ENCODE assay signal across 8 mouse cellular contexts in genomic region chr9:114934231-114934630, GRCm38 (mm10). TPM values are rescaled to one million over a fixed set of nuclear protein-coding genes. Genes with fewer than 3 reads are reported as not detected.
DNase-seq lines count a peak whose midpoint lies in the region; ATAC-seq and TF ChIP-seq lines count a peak whose summit lies in the region.

No protein-coding gene starts in this region.

- peak overlapping the region; percentile 97 for H3K4me2 ChIP-seq in heart, embryonic 16.5 days (ENCODE audit: low read depth, low read length)
- H3K4me2 ChIP-seq in lung, embryonic 16.5 days (ENCODE audit: low read depth, low read length) = peak overlapping the region; percentile 80

- TF ChIP-seq EP300 in heart, adult 2 months (IDR thresholded peaks at IDR 0.05; ENCODE audit: insufficient read depth, low read depth, low read length) = no peak

- no peaks in the 10 kb centered on the region for H3K9me3 ChIP-seq in heart, embryonic 16.5 days (replicated peaks; ENCODE audit: control insufficient read depth, low read length)
- H3K9me3 ChIP-seq in lung, embryonic 16.5 days (ENCODE audit: control insufficient read depth, low read length) = no peaks in the 10 kb centered on the region

- no peak for ATAC-seq in heart, embryonic 16.5 days (replicated peaks; ENCODE audit: extremely low read depth, insufficient read depth, low FRiP score)
- peak; percentile 0; the same call in 1 of the 2 replicates for ATAC-seq in lung, embryonic 16.5 days (ENCODE audit: low read depth)

- TF ChIP-seq CTCF in heart, adult 2 months (IDR thresholded peaks at IDR 0.05) = 0 out of 2 replicates have a peak, but pooled peaks have one; percentile 7

- 52% methylated on average over 11 of the region's 11 CpGs for WGBS in heart, adult 2 months
- WGBS in heart, embryonic 16.5 days = 59% methylated on average over 11 of the region's 11 CpGs
- 55% methylated on average over 11 of the region's 11 CpGs for WGBS in lung, embryonic 16.5 days

- no peak for TF ChIP-seq POLR2A in heart, adult 2 months (IDR thresholded peaks at IDR 0.05; ENCODE audit: insufficient read depth, low read depth, low read length)

- H3K79me2 ChIP-seq in heart, adult 2 months (replicated peaks; ENCODE audit: control insufficient read depth, insufficient read depth, low read length) = no peaks in the 10 kb centered on the region

- peaks cover 8% of the 10 kb centered on the region for H3K4me1 ChIP-seq in heart, adult 2 months (ENCODE audit: control insufficient read depth, insufficient read depth, low read length)
- H3K4me1 ChIP-seq in heart, embryonic 16.5 days (ENCODE audit: control insufficient read depth, insufficient read depth, low read length) = peaks cover 7% of the 10 kb centered on the region
- peaks cover 8% of the 10 kb centered on the region; the same call in 1 of the 2 replicates for H3K4me1 ChIP-seq in lung, embryonic 16.5 days (replicated peaks; ENCODE audit: control insufficient read depth, insufficient read depth, low read length)

- no peaks in the 10 kb centered on the region for H3K27me3 ChIP-seq in heart, adult 2 months (ENCODE audit: control insufficient read depth, insufficient read depth, low read length)
- H3K27me3 ChIP-seq in heart, embryonic 16.5 days (ENCODE audit: control insufficient read depth, insufficient read depth, low read length) = no peaks in the 10 kb centered on the region
- no peaks in the 10 kb centered on the region for H3K27me3 ChIP-seq in lung, embryonic 16.5 days (ENCODE audit: control insufficient read depth, insufficient read depth, low read depth, low read length)

- DNase-seq in heart, adult 2 months = no peak
- no peak for DNase-seq in heart, postnatal 14 days
- DNase-seq in ES-CJ7 (ENCODE audit: low read depth, low spot score) = peak; percentile 77
- peak; percentile 39 for DNase-seq in thymus, postnatal 0 days (ENCODE audit: low spot score)
- no peak for DNase-seq in gastrocnemius, postnatal 4 days (ENCODE audit: low spot score in 2 of 2)
- DNase-seq in cerebellum, postnatal 25 days = no peak

- H3K27ac ChIP-seq in heart, adult 2 months = peak overlapping the region; percentile 80
- H3K27ac ChIP-seq in heart, embryonic 16.5 days (ENCODE audit: low read length) = 0 out of 2 replicates have a peak overlapping the region, but pooled peaks have one; percentile 19
- H3K27ac ChIP-seq in lung, embryonic 16.5 days (ENCODE audit: low read length) = no peak overlapping the region

- H3K36me3 ChIP-seq in heart, adult 2 months (ENCODE audit: control insufficient read depth, insufficient read depth, low read length) = no peaks in the 10 kb centered on the region
- no peaks in the 10 kb centered on the region for H3K36me3 ChIP-seq in heart, embryonic 16.5 days (ENCODE audit: control insufficient read depth, insufficient read depth)
- no peaks in the 10 kb centered on the region for H3K36me3 ChIP-seq in lung, embryonic 16.5 days (ENCODE audit: control insufficient read depth, insufficient read depth, low read length)

- intact Hi-C loops in heart, adult 2 months (cut with DNase I) = loop anchor here (10.0 kb wide), 1 partner anchor 381 kb away; the partner anchor contains the start of gene Stt3b
- intact Hi-C loops in heart, postnatal 14 days (cut with DNase I) = loop anchor here (2.0 kb wide), 1 partner anchor 21 kb away; no protein-coding TSS in a partner anchor

- no peak overlapping the region for H3K9ac ChIP-seq in heart, adult 2 months (ENCODE audit: low read depth, low read length)
- H3K9ac ChIP-seq in heart, embryonic 16.5 days (ENCODE audit: low read length) = peak overlapping the region; percentile 89
- H3K9ac ChIP-seq in lung, embryonic 16.5 days (ENCODE audit: low read length) = 0 out of 2 replicates have a peak overlapping the region, but pooled peaks have one; percentile 12

- peak overlapping the region; percentile 83 for H3K4me3 ChIP-seq in heart, adult 2 months
- H3K4me3 ChIP-seq in heart, embryonic 16.5 days (ENCODE audit: low read length) = peak overlapping the region; percentile 78
- H3K4me3 ChIP-seq in lung, embryonic 16.5 days (ENCODE audit: low read length) = peak overlapping the region; percentile 69

RNA-seq across cellular contexts. Expression of gene Gpd1l, which starts 0.4 kb away (rescaled TPM):
- 10 to 100 TPM; 36.9 to 42.0 TPM for total RNA-seq in heart, adult 2 months (2021)
- polyA plus RNA-seq in heart, adult 2 months (2012; rRNA removed) = 33.3 and 59.3 TPM in 2 replicates
- total RNA-seq in heart, postnatal 14 days (2021) = 10 to 100 TPM; 38.0 to 38.9 TPM
- polyA plus RNA-seq in heart, embryonic 16.5 days (2015; fragmentation: Nextera tagmentation; extraction: Ambion mirVana) = 18.0 and 19.5 TPM in 2 replicates
- 17.7 and 18.1 TPM in 2 replicates for polyA plus RNA-seq in lung, embryonic 16.5 days (2015; fragmentation: Nextera tagmentation; extraction: Ambion mirVana)
- polyA plus RNA-seq in thymus, postnatal 0 days (2015; fragmentation: Nextera tagmentation; extraction: Ambion mirVana) = 14.5 and 16.4 TPM in 2 replicates
- total RNA-seq in gastrocnemius, postnatal 4 days (2021) = 10 to 100 TPM; 26.6 to 27.0 TPM

RNA-seq across cellular contexts. Expression of gene Osbpl10, which starts 44.1 kb away (rescaled TPM):
- 1 to 10 TPM; 2.0 to 3.4 TPM for total RNA-seq in heart, adult 2 months (2021)
- 0.88 and 1.4 TPM in 2 replicates for polyA plus RNA-seq in heart, adult 2 months (2012; rRNA removed)
- total RNA-seq in heart, postnatal 14 days (2021) = 1 to 10 TPM; 2.9 to 3.2 TPM
- polyA plus RNA-seq in heart, embryonic 16.5 days (2015; fragmentation: Nextera tagmentation; extraction: Ambion mirVana) = 3.5 and 5.1 TPM in 2 replicates
- polyA plus RNA-seq in lung, embryonic 16.5 days (2015; fragmentation: Nextera tagmentation; extraction: Ambion mirVana) = 2.2 and 3.5 TPM in 2 replicates
- polyA plus RNA-seq in thymus, postnatal 0 days (2015; fragmentation: Nextera tagmentation; extraction: Ambion mirVana) = 20.2 and 21.7 TPM in 2 replicates
- 1 to 10 TPM; 8.2 to 8.4 TPM for total RNA-seq in gastrocnemius, postnatal 4 days (2021)

RNA-seq across cellular contexts. Expression of gene Rps27rt, which starts 48.3 kb away (rescaled TPM):
- total RNA-seq in heart, adult 2 months (2021) = 10 to 100 TPM; 14.3 to 32.5 TPM
- 23.0 and 46.7 TPM in 2 replicates for polyA plus RNA-seq in heart, adult 2 months (2012; rRNA removed)
- 10 to 100 TPM; 13.5 to 32.5 TPM for total RNA-seq in heart, postnatal 14 days (2021)
- polyA plus RNA-seq in heart, embryonic 16.5 days (2015; fragmentation: Nextera tagmentation; extraction: Ambion mirVana) = 125 and 458 TPM in 2 replicates
- polyA plus RNA-seq in lung, embryonic 16.5 days (2015; fragmentation: Nextera tagmentation; extraction: Ambion mirVana) = 402 and 504 TPM in 2 replicates
- polyA plus RNA-seq in thymus, postnatal 0 days (2015; fragmentation: Nextera tagmentation; extraction: Ambion mirVana) = 1,002 and 1,087 TPM in 2 replicates
- total RNA-seq in gastrocnemius, postnatal 4 days (2021) = 10 to 100 TPM; 43.9 to 44.9 TPM

Comparison
In these comparisons a context has a peak if more than half of its experiments do, and no peak if none do; other contexts are left out.
1. DNase-seq: peak in ES-CJ7 (single experiment) and thymus, postnatal 0 days (single experiment); none in heart, adult 2 months (0 of 2), heart, postnatal 14 days (0 of 2), gastrocnemius, postnatal 4 days (0 of 2) and cerebellum, postnatal 25 days (0 of 2).
2. Peak in every context shown above with its lines, with median percentiles within 50 percentile points of each other: H3K4me3 ChIP-seq.